Mouse (Mus musculus) gonadal fat pad, adult 2 months (tissue): ENCODE results near the gene Exoc6b. TPM values are rescaled to one million over a fixed set of nuclear protein-coding genes. Genes with fewer than 3 reads are reported as not detected.
"Not testable (repeated sequence)": the region's sequence is repeated elsewhere in the genome, so short reads cannot be mapped to it uniquely, and the experiment has no call there.

Experiments
- DNase-seq: peaks from one replicate; pipeline ENCODE4 v3.0.0-alpha.2; 2012; ENCODE audit warnings: low read depth
- polyA plus RNA-seq: library from polyadenylated mRNA; depleted of rRNA; stranded (reverse); fragments of >200 nt; gene quantifications from 2 replicates; pipeline ENCODE4 v1.2.3, GENCODE M21; 2012

Exoc6b gene
- polyA plus RNA-seq, 1 experiment, result 8.4 TPM

- DNase-seq, result no peak
These were observed 437.7 kb downstream of the Exoc6b start for GRCm38 (mm10) chr6:84631588-84631987.

- DNase-seq, result no peak
These were observed 439.0 kb downstream of the Exoc6b start for GRCm38 (mm10) chr6:84630276-84630675.

GRCm38 (mm10) chr6:84628831-84629230 lies 440.5 kb downstream of the Exoc6b start:
- DNase-seq, result no peak

GRCm38 (mm10) chr6:84626398-84626797 lies 442.9 kb downstream of the Exoc6b start:
- DNase-seq, result no peak

- DNase-seq, result no peak
These were observed 450.1 kb downstream of the Exoc6b start for GRCm38 (mm10) chr6:84619166-84619565.

- no peak for DNase-seq
These were observed 452.3 kb downstream of the Exoc6b start for GRCm38 (mm10) chr6:84617051-84617450.

GRCm38 (mm10) chr6:84616586-84616985 lies 452.7 kb downstream of the Exoc6b start:
- DNase-seq, result no peak

- no peak for DNase-seq
These were observed 455.8 kb downstream of the Exoc6b start for GRCm38 (mm10) chr6:84613561-84613960.

- no peak for DNase-seq
These were observed 468.0 kb downstream of the Exoc6b start for GRCm38 (mm10) chr6:84601136-84601889.

GRCm38 (mm10) chr6:84599296-84599695 lies 470.0 kb downstream of the Exoc6b start:
- DNase-seq, result not testable (repeated sequence)

GRCm38 (mm10) chr6:84598725-84599124 lies 470.6 kb downstream of the Exoc6b start:
- no peak for DNase-seq

- DNase-seq, result no peak
These were observed 474.7 kb downstream of the Exoc6b start for GRCm38 (mm10) chr6:84594626-84595025.

GRCm38 (mm10) chr6:84593693-84594092 lies 475.6 kb downstream of the Exoc6b start, which contains the start of gene Cyp26b1:
Cyp26b1 (minus strand) TSS chr6:84593908.
- DNase-seq, result no peak

- DNase-seq, result no peak
These were observed 478.2 kb downstream of the Exoc6b start for GRCm38 (mm10) chr6:84590961-84591745.

- no peak for DNase-seq
These were observed 479.3 kb downstream of the Exoc6b start for GRCm38 (mm10) chr6:84589742-84590686.

GRCm38 (mm10) chr6:84588895-84589652 lies 480.2 kb downstream of the Exoc6b start:
- no peak for DNase-seq

GRCm38 (mm10) chr6:84588221-84588894 lies 481.0 kb downstream of the Exoc6b start:
- no peak for DNase-seq

- DNase-seq, result no peak
These were observed 481.7 kb downstream of the Exoc6b start for GRCm38 (mm10) chr6:84587471-84588101.

GRCm38 (mm10) chr6:84586551-84587200 lies 482.6 kb downstream of the Exoc6b start:
- DNase-seq, result no peak
